Mouse (Mus musculus) frontal cortex, postnatal 25 days (tissue): ENCODE results near the gene Suclg2.

ENCODE experiments used
- DNase-seq, 2 experiments: peaks; one replicate each; pipeline ENCODE4 v3.0.0; 2022; ENCODE audit warnings: low spot score in 2 of 2

Gene Suclg2

DNA sequence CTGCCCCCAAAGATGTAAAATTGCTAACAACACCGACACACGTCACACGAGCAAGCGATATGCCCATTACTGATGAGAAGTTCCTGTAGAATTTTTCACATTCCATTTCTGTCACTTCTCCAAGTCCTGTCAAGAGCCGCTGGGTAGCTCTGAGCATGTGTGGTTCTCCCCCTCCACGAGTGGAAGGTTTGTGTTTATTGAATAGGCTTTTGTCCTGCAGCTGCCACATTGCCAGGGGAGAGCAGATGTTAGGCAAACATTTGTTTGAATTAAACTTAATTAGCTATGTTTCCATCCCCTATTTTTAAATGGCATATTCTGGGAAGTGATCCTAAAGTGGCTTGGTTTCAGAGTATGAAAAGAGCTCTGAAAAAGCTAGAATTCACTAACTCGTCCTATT, 249.1 kb downstream of the Suclg2 start:
- no peak for DNase-seq

DNA sequence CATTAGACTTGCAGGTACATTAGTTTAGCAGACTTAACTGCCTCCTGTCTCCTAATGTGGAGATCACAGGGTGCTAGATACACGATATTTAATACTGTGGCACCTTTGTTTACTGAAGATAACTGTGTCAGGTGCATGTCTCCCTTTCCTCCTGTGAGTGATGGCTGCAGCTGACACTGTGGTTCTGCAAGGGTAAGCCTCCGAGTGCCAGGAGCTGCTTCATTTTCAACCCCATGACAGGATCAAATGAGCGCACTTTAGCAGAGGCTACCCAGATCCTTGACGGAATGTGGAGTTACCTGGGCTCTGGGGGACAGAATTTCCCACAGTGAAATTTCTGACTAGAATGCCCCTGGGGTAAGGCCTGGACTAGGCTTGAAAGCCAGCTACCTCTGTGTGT, 253.3 kb downstream of the Suclg2 start:
- no peak for DNase-seq

DNA sequence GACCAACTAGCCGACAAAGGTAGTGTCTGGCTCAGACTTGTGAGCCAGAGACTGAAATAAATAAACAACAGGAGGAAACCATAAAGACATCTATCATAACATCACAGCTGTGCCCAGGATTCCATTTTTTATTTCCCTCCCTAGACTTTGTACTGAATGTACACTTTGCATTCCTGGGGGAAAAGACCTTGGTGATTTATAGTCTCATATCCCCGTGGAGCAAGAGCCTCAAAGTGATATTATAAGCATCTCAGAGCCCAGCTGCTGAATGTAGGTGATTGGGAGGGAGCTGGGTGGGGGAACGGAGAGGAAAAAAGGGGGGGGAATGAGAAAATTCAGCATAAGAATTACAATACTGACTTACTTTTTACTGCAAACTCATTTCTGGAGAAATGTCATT, 259.2 kb downstream of the Suclg2 start:
- no peak for DNase-seq

DNA sequence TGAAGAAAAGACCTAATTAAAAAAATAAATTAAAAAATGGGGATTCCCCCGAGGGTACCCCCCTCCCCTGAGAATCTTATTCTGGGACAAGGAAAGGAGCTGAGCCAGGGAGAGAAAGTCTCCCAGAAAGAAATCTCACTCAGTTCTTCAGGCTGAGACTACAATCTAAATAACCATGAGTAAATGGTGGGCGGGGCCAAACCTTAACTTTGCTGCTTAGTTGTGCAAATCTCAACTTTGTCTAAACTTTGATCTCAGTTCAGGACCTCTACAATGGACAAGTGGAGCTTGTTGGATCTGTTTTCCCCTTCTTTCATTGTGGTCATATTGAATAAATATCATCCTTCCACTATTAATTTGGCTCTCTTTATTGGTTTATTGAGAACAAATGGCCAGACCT, 272.4 kb downstream of the Suclg2 start:
- DNase-seq: no peak

DNA sequence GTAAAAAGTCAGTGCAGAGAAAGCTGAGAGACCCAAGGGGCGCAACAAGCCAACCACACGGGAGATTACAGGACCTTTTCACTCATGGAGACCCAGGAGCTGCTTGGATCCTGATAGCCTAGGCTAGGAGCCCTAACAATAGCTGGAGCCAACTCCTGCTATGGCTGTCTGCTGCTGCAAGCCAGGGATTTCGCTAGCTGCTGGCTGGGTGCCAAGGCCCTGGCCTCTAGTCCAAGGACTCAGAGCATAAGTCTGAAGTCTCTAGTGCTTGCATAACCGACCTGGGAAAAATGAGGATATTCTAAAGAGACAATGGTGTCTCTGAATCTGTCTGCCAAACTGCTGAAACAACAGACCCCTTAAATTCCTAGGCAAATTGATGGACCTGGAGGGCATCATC, 273.6 kb downstream of the Suclg2 start:
- DNase-seq: no peak
